Mouse (Mus musculus): ENCODE results near the gene Nat9.

GRCm38 (mm10) chr11:115200520-115200919, 12.9 kb upstream of the Nat9 start:
- TF ChIP-seq GATA1 (IDR thresholded peaks at IDR 0.05; ENCODE audit: low read length) (no peak), TAL1 (IDR thresholded peaks at IDR 0.05; ENCODE audit: low read length) (no peak)
